Mouse (Mus musculus): Measurements from ENCODE around the gene Irf7. TPM values are rescaled to one million over a fixed set of nuclear protein-coding genes. Genes with fewer than 3 reads are reported as not detected.

Irf7 gene
- 0.81 and 1.4 TPM in 2 replicates for polyA plus RNA-seq (2014; fragmentation: Nextera tagmentation; extraction: Ambion mirVana)

GRCm38 (mm10) chr7:141265739-141266561 is at the start of gene Irf7:
Gene Irf7 (minus strand): TSS chr7:141266481.
- peak within 1 kb of the TSS; percentile 28 for H3K4me3 ChIP-seq (ENCODE audit: low read depth, low read length)
- H3K4me2 ChIP-seq, result peak within 1 kb of the TSS; percentile 48
- H3K36me3 ChIP-seq (ENCODE audit: control insufficient read depth, insufficient read depth, low read length), result peaks cover 23% of the 10 kb centered on the region
- DNase-seq (ENCODE audit: low spot score, missing footprints) (peak; percentile 89), ATAC-seq (ENCODE audit: low FRiP score) (peak; percentile 47)
- no peak within 1 kb of the TSS for H3K27ac ChIP-seq (ENCODE audit: low read depth, low read length)
- peak within 1 kb of the TSS; percentile 45 for H3K9ac ChIP-seq (ENCODE audit: low read length)
- 15% methylated on average over 25 of the region's 25 CpGs for WGBS
- H3K9me3 ChIP-seq (ENCODE audit: control insufficient read depth, low read length), result no peaks in the 10 kb centered on the region
- peaks cover 5% of the 10 kb centered on the region for H3K4me1 ChIP-seq (ENCODE audit: control insufficient read depth, insufficient read depth, low read length)
- no peaks in the 10 kb centered on the region for H3K27me3 ChIP-seq (ENCODE audit: control insufficient read depth, insufficient read depth, low read length)

- WGBS, result 81% methylated on average over 5 of the region's 5 CpGs
- no peaks in the 10 kb centered on the region for H3K4me1 ChIP-seq (ENCODE audit: control insufficient read depth, insufficient read depth, low read length)
- no peak overlapping the region for H3K9ac ChIP-seq (ENCODE audit: low read length)
- ATAC-seq (ENCODE audit: low FRiP score) (no peak), DNase-seq (ENCODE audit: low spot score, missing footprints) (no peak)
- no peaks in the 10 kb centered on the region for H3K9me3 ChIP-seq (ENCODE audit: control insufficient read depth, low read length)
- H3K4me2 ChIP-seq, result no peak overlapping the region
- H3K27me3 ChIP-seq (ENCODE audit: control insufficient read depth, insufficient read depth, low read length), result no peaks in the 10 kb centered on the region
- H3K27ac ChIP-seq (ENCODE audit: low read depth, low read length), result no peak overlapping the region
- peaks cover 41% of the 10 kb centered on the region for H3K36me3 ChIP-seq (ENCODE audit: control insufficient read depth, insufficient read depth, low read length)
- no peak overlapping the region for H3K4me3 ChIP-seq (ENCODE audit: low read depth, low read length)
Measured at GRCm38 (mm10) chr7:141315974-141316373, 49.7 kb upstream of the Irf7 start.

GRCm38 (mm10) chr7:141315076-141315475 is 48.8 kb upstream of the Irf7 start:
- no peak for DNase-seq (ENCODE audit: low spot score, missing footprints)
- H3K36me3 ChIP-seq (ENCODE audit: control insufficient read depth, insufficient read depth, low read length), result peaks cover 38% of the 10 kb centered on the region
- 93% methylated on average over 8 of the region's 8 CpGs for WGBS

GRCm38 (mm10) chr7:141314416-141314815 is 48.1 kb upstream of the Irf7 start:
- no peak for ATAC-seq (ENCODE audit: low FRiP score)
- DNase-seq (ENCODE audit: low spot score, missing footprints), result no peak
- Histone ChIP-seq H3K4me1 (ENCODE audit: control insufficient read depth, insufficient read depth, low read length) (no peaks in the 10 kb centered on the region), H3K27me3 (ENCODE audit: control insufficient read depth, insufficient read depth, low read length) (no peaks in the 10 kb centered on the region), H3K4me2 (no peak overlapping the region), H3K9me3 (ENCODE audit: control insufficient read depth, low read length) (no peaks in the 10 kb centered on the region), H3K9ac (ENCODE audit: low read length) (no peak overlapping the region), H3K27ac (ENCODE audit: low read depth, low read length) (no peak overlapping the region), H3K4me3 (ENCODE audit: low read depth, low read length) (no peak overlapping the region), H3K36me3 (ENCODE audit: control insufficient read depth, insufficient read depth, low read length) (peaks cover 40% of the 10 kb centered on the region)
- WGBS, result 95% methylated on average over 2 of the region's 2 CpGs

More at GRCm38 (mm10) chr7:141315076-141315475, 48.8 kb upstream of the Irf7 start:
- Histone ChIP-seq H3K4me2 (no peak overlapping the region), H3K4me3 (ENCODE audit: low read depth, low read length) (no peak overlapping the region), H3K9ac (ENCODE audit: low read length) (no peak overlapping the region), H3K27ac (ENCODE audit: low read depth, low read length) (no peak overlapping the region), H3K9me3 (ENCODE audit: control insufficient read depth, low read length) (no peaks in the 10 kb centered on the region), H3K4me1 (ENCODE audit: control insufficient read depth, insufficient read depth, low read length) (no peaks in the 10 kb centered on the region), H3K27me3 (ENCODE audit: control insufficient read depth, insufficient read depth, low read length) (no peaks in the 10 kb centered on the region)
- ATAC-seq (ENCODE audit: low FRiP score), result no peak

- Histone ChIP-seq H3K4me3 (ENCODE audit: low read depth, low read length) (no peak overlapping the region), H3K27ac (ENCODE audit: low read depth, low read length) (no peak overlapping the region), H3K4me2 (no peak overlapping the region), H3K9me3 (ENCODE audit: control insufficient read depth, low read length) (no peaks in the 10 kb centered on the region), H3K9ac (ENCODE audit: low read length) (no peak overlapping the region), H3K4me1 (ENCODE audit: control insufficient read depth, insufficient read depth, low read length) (no peaks in the 10 kb centered on the region), H3K27me3 (ENCODE audit: control insufficient read depth, insufficient read depth, low read length) (no peaks in the 10 kb centered on the region), H3K36me3 (ENCODE audit: control insufficient read depth, insufficient read depth, low read length) (peaks cover 32% of the 10 kb centered on the region)
- ATAC-seq (ENCODE audit: low FRiP score), result no peak
- WGBS, result 90% methylated on average over 4 of the region's 4 CpGs
- no peak for DNase-seq (ENCODE audit: low spot score, missing footprints)
Measured at GRCm38 (mm10) chr7:141304537-141304936, 38.3 kb upstream of the Irf7 start.

- H3K9ac ChIP-seq (ENCODE audit: low read length), result no peak overlapping the region
- H3K4me3 ChIP-seq (ENCODE audit: low read depth, low read length), result no peak overlapping the region
- peaks cover 23% of the 10 kb centered on the region for H3K36me3 ChIP-seq (ENCODE audit: control insufficient read depth, insufficient read depth, low read length)
- ATAC-seq (ENCODE audit: low FRiP score) (no peak), DNase-seq (ENCODE audit: low spot score, missing footprints) (no peak)
- no peak overlapping the region for H3K27ac ChIP-seq (ENCODE audit: low read depth, low read length)
- no peaks in the 10 kb centered on the region for H3K4me1 ChIP-seq (ENCODE audit: control insufficient read depth, insufficient read depth, low read length)
- H3K4me2 ChIP-seq, result no peak overlapping the region
- no peaks in the 10 kb centered on the region for H3K27me3 ChIP-seq (ENCODE audit: control insufficient read depth, insufficient read depth, low read length)
- H3K9me3 ChIP-seq (ENCODE audit: control insufficient read depth, low read length), result no peaks in the 10 kb centered on the region
- 81% methylated on average over 1 of the region's 1 CpGs for WGBS
Measured at GRCm38 (mm10) chr7:141302702-141303268, 36.5 kb upstream of the Irf7 start.

GRCm38 (mm10) chr7:141301386-141301785 is 35.1 kb upstream of the Irf7 start:
- WGBS, result 97% methylated on average over 9 of the region's 9 CpGs
- H3K36me3 ChIP-seq (ENCODE audit: control insufficient read depth, insufficient read depth, low read length), result peaks cover 19% of the 10 kb centered on the region
- no peak overlapping the region for H3K4me2 ChIP-seq
- no peak overlapping the region for H3K9ac ChIP-seq (ENCODE audit: low read length)
- H3K4me1 ChIP-seq (ENCODE audit: control insufficient read depth, insufficient read depth, low read length), result no peaks in the 10 kb centered on the region
- H3K9me3 ChIP-seq (ENCODE audit: control insufficient read depth, low read length), result no peaks in the 10 kb centered on the region
- H3K27ac ChIP-seq (ENCODE audit: low read depth, low read length), result no peak overlapping the region
- no peak for DNase-seq (ENCODE audit: low spot score, missing footprints)
- ATAC-seq (ENCODE audit: low FRiP score), result no peak
- no peak overlapping the region for H3K4me3 ChIP-seq (ENCODE audit: low read depth, low read length)
- no peaks in the 10 kb centered on the region for H3K27me3 ChIP-seq (ENCODE audit: control insufficient read depth, insufficient read depth, low read length)

GRCm38 (mm10) chr7:141299175-141299574 is 32.9 kb upstream of the Irf7 start:
- Histone ChIP-seq H3K27me3 (ENCODE audit: control insufficient read depth, insufficient read depth, low read length) (peaks cover 20% of the 10 kb centered on the region), H3K4me3 (ENCODE audit: low read depth, low read length) (no peak overlapping the region), H3K27ac (ENCODE audit: low read depth, low read length) (no peak overlapping the region), H3K9me3 (ENCODE audit: control insufficient read depth, low read length) (no peaks in the 10 kb centered on the region), H3K9ac (ENCODE audit: low read length) (no peak overlapping the region), H3K4me2 (no peak overlapping the region), H3K36me3 (ENCODE audit: control insufficient read depth, insufficient read depth, low read length) (peaks cover 6% of the 10 kb centered on the region), H3K4me1 (ENCODE audit: control insufficient read depth, insufficient read depth, low read length) (0 out of 2 replicates have a peak, but pooled peaks cover under 1% of the 10 kb centered on the region)
- no peak for DNase-seq (ENCODE audit: low spot score, missing footprints)
- ATAC-seq (ENCODE audit: low FRiP score), result no peak
- WGBS, result 95% methylated on average over 8 of the region's 8 CpGs

- no peak for ATAC-seq (ENCODE audit: low FRiP score)
- Histone ChIP-seq H3K4me1 (ENCODE audit: control insufficient read depth, insufficient read depth, low read length) (peaks cover 12% of the 10 kb centered on the region; the same call in 1 of the 2 replicates), H3K9ac (ENCODE audit: low read length) (no peak overlapping the region), H3K27me3 (ENCODE audit: control insufficient read depth, insufficient read depth, low read length) (peaks cover 31% of the 10 kb centered on the region), H3K27ac (ENCODE audit: low read depth, low read length) (no peak overlapping the region), H3K4me3 (ENCODE audit: low read depth, low read length) (no peak overlapping the region), H3K4me2 (no peak overlapping the region), H3K9me3 (ENCODE audit: control insufficient read depth, low read length) (no peaks in the 10 kb centered on the region), H3K36me3 (ENCODE audit: control insufficient read depth, insufficient read depth, low read length) (peaks cover 6% of the 10 kb centered on the region)
- 85% methylated on average over 3 of the region's 3 CpGs for WGBS
- no peak for DNase-seq (ENCODE audit: low spot score, missing footprints)
Measured at GRCm38 (mm10) chr7:141297926-141298650, 31.8 kb upstream of the Irf7 start.
